Mouse (Mus musculus) lung, postnatal 0 days (tissue): ENCODE measurements around the gene Gata1. TPM values are rescaled to one million over a fixed set of nuclear protein-coding genes. Genes with fewer than 3 reads are reported as not detected.
"Not testable (repeated sequence)": the region's sequence is repeated elsewhere in the genome, so short reads cannot be mapped to it uniquely, and the experiment has no call there.

Experiments
- ATAC-seq: fragments of 200-750 bp; cut with Nextera tagmentation; 2 replicates; pipeline ENCODE4 v1.8.0; 2017; ENCODE audit warnings: moderate library complexity
- DNase-seq: peaks from one replicate; pipeline ENCODE4 v3.0.0-alpha.2; 2016; ENCODE audit warnings: low spot score
- H3K27ac ChIP-seq: fragments of 300-500 bp; sonication (generic); 2 replicates; pipeline ENCODE4 v1.5.1; 2014; ENCODE audit warnings: antibody characterized with exemption, mild to moderate bottlenecking, low read length, mixed read lengths
- H3K27me3 ChIP-seq: fragments of 300-500 bp; sonication (generic); replicated peaks from 2 replicates; pipeline ENCODE4 v1.6.1; 2014; ENCODE audit warnings: low read length, mixed read lengths; ENCODE audit not compliant: insufficient read depth
- H3K36me3 ChIP-seq: fragments of 300-500 bp; sonication (generic); 2 replicates; pipeline ENCODE4 v1.6.1; 2014; ENCODE audit warnings: low read length, mixed read lengths; ENCODE audit not compliant: insufficient read depth
- H3K4me1 ChIP-seq: fragments of 300-500 bp; sonication (generic); 2 replicates; pipeline ENCODE4 v1.6.1; 2014; ENCODE audit warnings: antibody characterized with exemption, low read depth, low read length, mixed read lengths; ENCODE audit not compliant: insufficient read depth
- H3K4me2 ChIP-seq: fragments of 300-500 bp; sonication (generic); replicated peaks from 2 replicates; pipeline ENCODE4 v1.6.1; 2014; ENCODE audit warnings: low read depth, mild to moderate bottlenecking, low read length, moderate library complexity, mixed read lengths
- H3K4me3 ChIP-seq: fragments of 300-500 bp; sonication (generic); 2 replicates; pipeline ENCODE4 v1.5.1; 2014; ENCODE audit warnings: low read depth, low read length
- H3K9ac ChIP-seq: fragments of 300-500 bp; sonication (generic); replicated peaks from 2 replicates; pipeline ENCODE4 v1.6.1; 2014; ENCODE audit warnings: low read depth, mild to moderate bottlenecking
- H3K9me3 ChIP-seq: fragments of 300-500 bp; sonication (generic); 2 replicates; pipeline ENCODE4 v1.6.1; 2016; ENCODE audit warnings: low read length, mixed read lengths
- CTCF ChIP-seq: IDR thresholded peaks from 2 replicates; pipeline ENCODE4 v1.5.1; 2016; ENCODE audit warnings: antibody characterized with exemption, mild to moderate bottlenecking
- EP300 ChIP-seq: IDR thresholded peaks from 2 replicates; pipeline ENCODE4 v1.6.1; 2016; ENCODE audit warnings: antibody characterized with exemption, mild to moderate bottlenecking, control low read depth
- WGBS: fragments of 180-500 bp; shearing (Covaris S2); extraction: QIAGEN DNeasy Blood & Tissue Kit; methylation state at CpG from one replicate; pipeline ENCODE4 v1.1.7; 2014; 5-methylcytosine and 5-hydroxymethylcytosine counted together
- polyA plus RNA-seq: library from polyadenylated mRNA; unstranded; fragments of >200 nt; fragmentation: Nextera tagmentation; extraction: Ambion mirVana; gene quantifications from 2 replicates; pipeline ENCODE4 v1.2.1, GENCODE M21; 2015

The Gata1 gene
- polyA plus RNA-seq, 1 experiment from 2014 or later, result 2.0 TPM

DNA sequence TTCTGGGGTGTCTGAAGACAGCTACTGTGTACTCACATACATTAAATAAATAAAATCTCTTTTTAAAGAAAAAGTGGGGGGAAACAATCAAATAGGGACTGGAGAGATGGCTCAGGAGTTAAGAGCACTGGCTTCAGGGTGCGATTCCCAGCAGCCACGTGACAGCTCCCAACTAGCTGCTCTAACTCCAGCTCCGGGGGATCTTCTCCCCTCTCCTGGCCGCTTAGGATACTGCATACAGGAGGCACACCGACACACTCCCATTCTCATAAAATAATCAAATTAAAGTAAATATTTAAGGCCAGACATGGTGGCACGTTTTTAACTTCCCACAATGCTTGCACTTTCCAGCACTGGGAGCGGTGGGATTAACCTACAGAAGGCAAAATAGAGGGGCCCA lies 37.8 kb upstream of the Gata1 start:
- not testable (repeated sequence) for H3K9me3 ChIP-seq, H3K4me1 ChIP-seq, H3K4me2 ChIP-seq, H3K4me3 ChIP-seq, ATAC-seq, H3K9ac ChIP-seq, H3K27ac ChIP-seq, H3K27me3 ChIP-seq, H3K36me3 ChIP-seq
- 17% methylated on average over 7 of the region's 7 CpGs for WGBS
- peak; percentile 7 for DNase-seq
- peak; percentile 19; the same call in 1 of the 2 replicates for TF ChIP-seq CTCF

DNA sequence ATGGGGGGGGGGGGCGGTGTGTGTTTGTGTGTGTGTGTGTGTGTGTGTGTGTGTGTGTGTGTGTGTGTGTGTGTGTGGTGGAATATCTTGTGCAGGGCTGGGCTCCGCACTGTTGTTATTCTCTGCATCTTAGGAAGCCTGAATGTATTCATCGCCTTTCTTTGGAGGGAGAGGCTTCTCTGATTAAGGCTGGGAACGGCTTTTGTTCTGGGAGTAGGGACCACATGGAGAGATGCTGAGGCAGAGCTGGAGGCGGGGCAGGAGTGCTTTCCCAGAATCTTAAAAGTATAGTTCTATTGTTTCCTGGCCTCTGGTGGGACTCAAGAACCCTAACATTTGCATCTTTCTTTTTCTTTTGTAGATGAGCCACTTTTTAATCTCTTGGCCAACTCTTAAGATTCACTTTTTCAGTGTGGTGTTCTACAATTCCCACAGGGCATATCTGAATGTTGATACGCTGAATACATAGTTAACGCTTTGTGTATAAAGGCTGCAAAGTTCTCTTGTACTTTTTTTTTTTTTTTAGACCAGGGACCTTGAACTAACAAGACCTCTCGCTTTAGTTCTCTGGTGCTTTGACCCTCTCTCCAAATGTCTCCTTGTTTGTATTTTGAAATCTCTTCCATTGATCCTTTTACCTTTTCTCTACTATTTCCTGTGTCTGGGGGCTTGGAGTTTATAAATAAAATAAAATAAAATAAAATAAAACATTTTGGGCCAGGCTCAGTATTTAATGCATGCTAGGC lies 35.9 kb upstream of the Gata1 start:
- H3K27ac ChIP-seq, result no peak overlapping the region
- WGBS, result 53% methylated on average over 8 of the region's 8 CpGs
- TF ChIP-seq EP300 (no peak), CTCF (no peak)
- ATAC-seq (no peak), DNase-seq (no peak)
- H3K9ac ChIP-seq, result no peak overlapping the region
- H3K9me3 ChIP-seq, result no peaks in the 10 kb centered on the region
- no peaks in the 10 kb centered on the region for H3K27me3 ChIP-seq
- H3K36me3 ChIP-seq, result no peaks in the 10 kb centered on the region
- no peak overlapping the region for H3K4me2 ChIP-seq
- no peaks in the 10 kb centered on the region for H3K4me1 ChIP-seq
- H3K4me3 ChIP-seq, result no peak overlapping the region

DNA sequence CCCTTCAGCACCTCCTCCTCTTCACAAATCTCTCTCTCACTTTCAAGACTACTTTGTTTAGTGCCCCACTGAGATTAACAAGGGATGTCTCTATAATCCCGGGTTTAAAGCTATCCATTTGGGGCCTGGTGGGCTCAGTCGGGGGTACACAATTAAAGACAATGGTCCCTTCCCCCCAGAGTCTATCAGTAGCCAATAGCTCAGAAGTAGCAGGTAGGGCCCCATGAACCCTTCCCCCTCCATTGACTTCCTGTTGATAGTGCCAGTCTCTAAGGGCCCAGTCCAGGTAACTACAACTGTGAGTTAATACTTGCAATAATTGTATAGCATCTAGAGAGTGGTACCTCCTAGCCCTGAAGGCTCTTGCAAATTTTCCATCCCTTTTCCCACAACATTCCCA lies 35.3 kb upstream of the Gata1 start:
- WGBS, result 15% methylated on average over 2 of the region's 2 CpGs
- DNase-seq, result no peak
- no peak overlapping the region for H3K27ac ChIP-seq
- H3K4me3 ChIP-seq, result no peak overlapping the region
- H3K27me3 ChIP-seq, result no peaks in the 10 kb centered on the region
- no peaks in the 10 kb centered on the region for H3K4me1 ChIP-seq
- no peak overlapping the region for H3K9ac ChIP-seq
- ATAC-seq, result no peak
- no peaks in the 10 kb centered on the region for H3K36me3 ChIP-seq
- TF ChIP-seq EP300 (no peak), CTCF (no peak)
- H3K9me3 ChIP-seq, result no peaks in the 10 kb centered on the region
- H3K4me2 ChIP-seq, result no peak overlapping the region

DNA sequence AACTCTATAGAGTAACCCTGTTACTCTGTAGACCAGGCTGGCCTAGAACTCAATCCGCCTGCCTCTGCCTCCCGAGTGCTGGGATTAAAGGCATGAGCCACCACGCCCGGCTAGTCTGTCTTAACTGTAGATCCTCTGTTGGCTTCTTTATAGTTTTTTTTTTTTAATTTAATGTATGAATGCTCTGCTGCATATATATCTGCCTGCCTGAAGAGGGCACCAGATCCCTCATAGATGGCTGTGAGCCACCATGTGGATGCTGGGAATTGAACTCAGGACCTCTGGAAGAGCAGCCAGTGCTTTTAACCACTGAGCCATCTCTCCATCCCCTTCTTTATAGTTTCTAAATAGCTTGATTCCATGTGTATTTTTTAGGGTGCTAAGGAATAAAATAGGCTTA lies 31.5 kb upstream of the Gata1 start:
- H3K36me3 ChIP-seq, H3K27me3 ChIP-seq, H3K27ac ChIP-seq, H3K9ac ChIP-seq, H3K4me1 ChIP-seq, H3K4me2 ChIP-seq, DNase-seq, H3K4me3 ChIP-seq, ATAC-seq, H3K9me3 ChIP-seq: not testable (repeated sequence)
- 91% methylated on average over 4 of the region's 4 CpGs for WGBS

DNA sequence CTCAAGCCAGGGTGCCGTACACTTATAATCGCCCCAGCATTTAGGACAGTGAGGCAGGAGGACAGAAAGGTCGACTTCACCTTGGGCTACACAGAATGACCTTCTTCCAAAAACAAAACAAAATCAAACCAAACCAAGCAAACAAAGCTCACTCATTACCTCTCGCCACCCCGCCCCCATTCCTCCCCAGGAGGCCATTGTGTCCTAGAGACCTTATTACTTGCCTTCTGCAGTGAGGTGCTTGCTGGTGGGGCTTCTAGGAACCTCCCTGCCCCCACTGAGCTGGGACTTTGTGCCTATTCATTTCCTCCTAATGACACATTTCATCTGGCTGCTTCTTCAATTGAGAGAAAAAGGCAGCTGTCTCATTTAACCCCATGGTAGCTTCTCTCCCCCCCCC lies 30.7 kb upstream of the Gata1 start:
- Histone ChIP-seq H3K9ac (no peak overlapping the region), H3K9me3 (no peaks in the 10 kb centered on the region), H3K36me3 (no peaks in the 10 kb centered on the region), H3K4me3 (no peak overlapping the region), H3K4me2 (no peak overlapping the region), H3K27me3 (no peaks in the 10 kb centered on the region), H3K27ac (no peak overlapping the region), H3K4me1 (no peaks in the 10 kb centered on the region)
- ATAC-seq (no peak), DNase-seq (no peak)
- no peak for TF ChIP-seq CTCF
- TF ChIP-seq EP300, result no peak
- whole genome bisulfite sequencing, result 47% methylated on average over 5 of the region's 5 CpGs

DNA sequence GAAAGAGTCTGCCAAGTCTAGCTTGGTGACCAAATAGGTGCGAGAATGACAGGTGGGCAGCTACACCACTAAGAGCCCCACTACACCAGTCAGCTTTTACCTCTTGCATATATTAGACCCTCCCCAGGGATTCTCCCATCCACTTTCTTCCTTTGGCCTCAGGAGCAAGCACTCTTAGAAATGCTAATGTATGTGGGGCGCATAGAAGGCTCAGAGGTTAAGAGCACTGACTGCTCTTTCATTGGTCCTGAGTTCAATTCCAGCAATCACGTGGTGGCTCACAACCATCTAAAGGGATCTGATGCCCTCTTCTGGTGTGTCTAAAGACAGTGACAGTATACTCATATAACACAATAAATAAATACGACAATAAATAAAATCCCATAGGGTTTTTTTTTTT lies 25.1 kb upstream of the Gata1 start:
- H3K4me1 ChIP-seq, result no peaks in the 10 kb centered on the region
- H3K9ac ChIP-seq, result no peak overlapping the region
- H3K27me3 ChIP-seq, result no peaks in the 10 kb centered on the region
- no peak for TF ChIP-seq EP300
- no peak for TF ChIP-seq CTCF
- H3K4me2 ChIP-seq, result no peak overlapping the region
- no peaks in the 10 kb centered on the region for H3K9me3 ChIP-seq
- DNase-seq, result no peak
- no peak for ATAC-seq
- H3K27ac ChIP-seq, result no peak overlapping the region
- no peaks in the 10 kb centered on the region for H3K36me3 ChIP-seq
- H3K4me3 ChIP-seq, result no peak overlapping the region
- 62% methylated on average over 4 of the region's 4 CpGs for WGBS

DNA sequence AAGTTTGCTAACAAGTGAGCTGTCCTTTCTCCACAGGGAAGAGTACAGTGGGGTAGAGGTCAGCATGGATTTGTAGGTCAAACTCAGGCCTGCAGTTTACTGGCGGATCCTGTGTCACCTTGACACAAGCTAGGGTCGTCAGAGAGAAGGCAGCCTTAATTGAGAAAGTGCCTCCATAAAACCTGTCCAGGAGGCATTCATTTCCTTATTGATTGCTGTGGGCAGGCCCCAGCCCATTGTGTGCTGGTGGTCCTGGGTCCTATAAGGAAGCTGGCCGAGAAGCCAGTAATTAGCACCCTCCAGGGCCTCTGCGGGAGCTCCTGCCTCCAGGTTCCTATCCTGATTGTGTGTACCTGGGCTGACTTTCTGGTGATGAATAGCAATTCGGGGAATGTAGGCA lies 24.1 kb upstream of the Gata1 start:
- no peak overlapping the region for H3K9ac ChIP-seq
- ATAC-seq (no peak), DNase-seq (no peak)
- TF ChIP-seq EP300 (no peak), CTCF (no peak)
- no peak overlapping the region for H3K4me3 ChIP-seq
- H3K36me3 ChIP-seq, result no peaks in the 10 kb centered on the region
- no peaks in the 10 kb centered on the region for H3K27me3 ChIP-seq
- no peaks in the 10 kb centered on the region for H3K9me3 ChIP-seq
- 45% methylated on average over 5 of the region's 5 CpGs for WGBS
- no peak overlapping the region for H3K27ac ChIP-seq
- H3K4me1 ChIP-seq, result no peaks in the 10 kb centered on the region
- no peak overlapping the region for H3K4me2 ChIP-seq
